Mouse (Mus musculus): ENCODE results near the gene Esrrg. TPM values are rescaled to one million over a fixed set of nuclear protein-coding genes. Genes with fewer than 3 reads are reported as not detected.

The Esrrg gene
- total and polyA plus RNA-seq, 3 experiments, result 0.01 TPM; not detected in 2

- no peak overlapping the region for H3K9ac ChIP-seq (ENCODE audit: control insufficient read depth, low read depth, low read length, poor library complexity, severe bottlenecking)
Observed at GRCm38 (mm10) chr1:187731171-187731570, 122.6 kb downstream of the Esrrg start.

GRCm38 (mm10) chr1:187736507-187736906 lies 127.9 kb downstream of the Esrrg start:
- H3K79me2 ChIP-seq (ENCODE audit: control insufficient read depth, insufficient read depth, low read length, poor library complexity), result no peaks in the 10 kb centered on the region
- no peak for DNase-seq (ENCODE audit: low read depth, low spot score)
- no peaks in the 10 kb centered on the region for H3K4me1 ChIP-seq (ENCODE audit: control insufficient read depth in 1 of 2, insufficient read depth in 2 of 2, low read length in 2 of 2)
- no peaks in the 10 kb centered on the region for H3K9me3 ChIP-seq (replicated peaks; ENCODE audit: insufficient read depth, low read length)
- H3K36me3 ChIP-seq (ENCODE audit: control insufficient read depth in 1 of 2, insufficient read depth in 2 of 2, low read length in 2 of 2), result no peaks in the 10 kb centered on the region
- H3K27ac ChIP-seq (ENCODE audit: control insufficient read depth, low read depth, low read length), result no peak overlapping the region
- H3K4me3 ChIP-seq (ENCODE audit: control insufficient read depth in 1 of 2, insufficient read depth in 1 of 2, low read depth in 2 of 2, low read length in 2 of 2), result no peak overlapping the region
- TF ChIP-seq ZC3H11A (IDR thresholded peaks at IDR 0.05; ENCODE audit: low read depth, low read length) (no peak), POLR2A (IDR thresholded peaks at IDR 0.05; ENCODE audit: control insufficient read depth in 1 of 2, insufficient read depth in 1 of 2, low read depth in 1 of 2, low read length in 2 of 2, poor library complexity in 1 of 2) (no peak), ZNF384 (IDR thresholded peaks at IDR 0.05; ENCODE audit: low read depth, low read length) (no peak), HCFC1 (IDR thresholded peaks at IDR 0.05; ENCODE audit: low read depth, low read length) (no peak), MYC (IDR thresholded peaks at IDR 0.05; ENCODE audit: low read depth, low read length) (no peak)
- peaks cover 0 to 4% of the 10 kb centered on the region in 2 experiments; a peak in 2 of 4 replicates for H3K27me3 ChIP-seq (ENCODE audit: control insufficient read depth in 1 of 2, insufficient read depth in 2 of 2, low read length in 2 of 2)
- no peak overlapping the region for H3K9ac ChIP-seq (ENCODE audit: control insufficient read depth, low read depth, low read length, poor library complexity, severe bottlenecking)

More at GRCm38 (mm10) chr1:187731171-187731570, 122.6 kb downstream of the Esrrg start:
- no peak for DNase-seq (ENCODE audit: low read depth, low spot score)
- Histone ChIP-seq H3K27ac (ENCODE audit: control insufficient read depth, low read depth, low read length) (no peak overlapping the region), H3K9me3 (replicated peaks; ENCODE audit: insufficient read depth, low read length) (no peaks in the 10 kb centered on the region; the same call in 1 of the 2 replicates), H3K27me3 (ENCODE audit: control insufficient read depth in 1 of 2, insufficient read depth in 2 of 2, low read length in 2 of 2) (peaks cover 0 to 4% of the 10 kb centered on the region in 2 experiments; a peak in 2 of 4 replicates), H3K36me3 (ENCODE audit: control insufficient read depth in 1 of 2, insufficient read depth in 2 of 2, low read length in 2 of 2) (no peaks in the 10 kb centered on the region), H3K4me3 (ENCODE audit: control insufficient read depth in 1 of 2, insufficient read depth in 1 of 2, low read depth in 2 of 2, low read length in 2 of 2) (no peak overlapping the region), H3K79me2 (ENCODE audit: control insufficient read depth, insufficient read depth, low read length, poor library complexity) (no peaks in the 10 kb centered on the region), H3K4me1 (ENCODE audit: control insufficient read depth in 1 of 2, insufficient read depth in 2 of 2, low read length in 2 of 2) (no peaks in the 10 kb centered on the region)
- TF ChIP-seq MYC (IDR thresholded peaks at IDR 0.05; ENCODE audit: low read depth, low read length) (no peak), TCF12 (IDR thresholded peaks at IDR 0.05; ENCODE audit: low read depth, low read length) (no peak), ZKSCAN1 (IDR thresholded peaks at IDR 0.05; ENCODE audit: low read depth, low read length) (no peak), CTCF (IDR thresholded peaks at IDR 0.05 in 2 of 3, conservative IDR thresholded peaks at IDR 0.05 in 1 of 3; ENCODE audit: control insufficient read depth in 1 of 3, insufficient read depth in 1 of 3, low read depth in 2 of 3, low read length in 3 of 3, poor library complexity in 1 of 3, severe bottlenecking in 1 of 3) (no peak), TAL1 (IDR thresholded peaks at IDR 0.05; ENCODE audit: low read length) (no peak), BHLHE40 (IDR thresholded peaks at IDR 0.05; ENCODE audit: borderline replicate concordance, low read depth, low read length) (no peak), EP300 (IDR thresholded peaks at IDR 0.05; ENCODE audit: low read depth in 1 of 2, low read length in 2 of 2) (no peak), NELFE (IDR thresholded peaks at IDR 0.05; ENCODE audit: low read depth, low read length) (no peak), SMC3 (IDR thresholded peaks at IDR 0.05; ENCODE audit: low read depth, low read length) (no peak), USF2 (IDR thresholded peaks at IDR 0.05; ENCODE audit: borderline replicate concordance in 1 of 2, insufficient read depth in 1 of 2, low read depth in 1 of 2, low read length in 2 of 2) (no peak), E2F4 (IDR thresholded peaks at IDR 0.05; ENCODE audit: borderline replicate concordance, low read depth, low read length) (no peak)
